Mouse (Mus musculus): ENCODE measurements around the gene Ttc34. TPM values are rescaled to one million over a fixed set of nuclear protein-coding genes. Genes with fewer than 3 reads are reported as not detected.

The Ttc34 gene
- not detected in 2 replicates for total RNA-seq (2015)
- total RNA-seq (2017), result not detected in 2 replicates

GRCm38 (mm10) chr4:154837170-154837569, at the start of gene Ttc34:
Ttc34 (plus strand) TSS chr4:154837459.
- peak; percentile 95 for ATAC-seq (replicated peaks; ENCODE audit: poor library complexity)

DNA sequence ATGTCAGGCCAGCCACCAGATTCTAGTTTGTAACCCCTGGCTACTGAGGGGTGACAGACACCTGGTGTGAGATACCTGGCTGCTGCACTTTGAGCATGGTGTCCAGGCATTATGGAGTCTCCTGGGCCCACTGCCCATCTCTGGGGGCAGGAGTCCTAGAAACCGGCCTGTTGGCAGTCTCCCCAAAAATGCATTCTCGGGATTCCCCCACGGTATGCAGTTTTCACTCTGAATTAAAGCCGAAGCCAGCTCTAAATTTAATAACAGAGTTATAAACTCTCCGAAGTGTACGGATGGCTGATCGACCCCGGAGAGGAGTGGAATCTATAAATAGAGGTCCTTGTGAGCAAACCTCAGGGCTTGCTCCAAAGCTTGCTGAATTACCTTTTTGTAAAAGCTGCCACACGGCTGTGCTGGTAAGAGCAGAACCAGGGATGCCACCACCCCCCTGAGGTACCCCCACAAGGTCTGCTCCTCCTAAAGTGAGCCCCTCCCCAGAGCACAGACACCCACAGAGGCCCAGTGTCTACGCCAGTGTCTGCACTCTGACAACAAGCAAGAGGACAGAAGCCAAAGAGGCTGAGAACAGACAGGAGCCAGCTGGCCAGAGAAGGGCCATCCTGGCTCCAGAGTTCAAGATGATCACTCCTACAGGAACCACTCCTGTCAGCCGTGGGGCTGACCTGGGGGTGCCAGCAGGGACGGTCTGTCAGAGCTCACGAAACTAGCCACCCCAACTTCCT, 49.1 kb upstream of the Ttc34 start:
- ATAC-seq (replicated peaks; ENCODE audit: poor library complexity), result no peak

- no peak for ATAC-seq (replicated peaks; ENCODE audit: poor library complexity)
These were observed 45.4 kb upstream of the Ttc34 start for GRCm38 (mm10) chr4:154791894-154792293.

- ATAC-seq (replicated peaks; ENCODE audit: poor library complexity), result no peak
These were observed 43.8 kb upstream of the Ttc34 start for GRCm38 (mm10) chr4:154793499-154793898.

GRCm38 (mm10) chr4:154797834-154798233, 39.4 kb upstream of the Ttc34 start:
- ATAC-seq (replicated peaks; ENCODE audit: poor library complexity), result peak; percentile 81

DNA sequence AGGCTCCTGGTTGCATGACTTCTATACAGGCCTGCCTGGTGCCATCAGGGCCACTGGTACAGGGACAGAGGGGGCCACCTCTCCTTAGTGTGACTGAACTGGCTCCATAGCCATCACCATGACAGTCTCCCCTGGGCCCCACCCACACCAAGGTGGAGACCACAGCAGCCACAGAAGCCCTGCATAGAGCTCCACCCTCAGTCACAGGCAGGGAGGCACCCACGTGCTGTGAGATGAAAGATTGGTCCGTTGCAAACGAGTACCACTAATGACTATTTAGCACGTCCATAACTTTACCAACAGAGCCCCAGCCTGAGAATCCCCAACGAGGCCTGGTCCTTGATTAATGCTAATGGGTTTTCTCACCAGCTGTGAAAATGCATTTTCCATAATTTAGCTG, 36.7 kb upstream of the Ttc34 start:
- ATAC-seq (replicated peaks; ENCODE audit: poor library complexity), result no peak

GRCm38 (mm10) chr4:154802210-154802609, 35.0 kb upstream of the Ttc34 start:
- no peak for ATAC-seq (replicated peaks; ENCODE audit: poor library complexity)

DNA sequence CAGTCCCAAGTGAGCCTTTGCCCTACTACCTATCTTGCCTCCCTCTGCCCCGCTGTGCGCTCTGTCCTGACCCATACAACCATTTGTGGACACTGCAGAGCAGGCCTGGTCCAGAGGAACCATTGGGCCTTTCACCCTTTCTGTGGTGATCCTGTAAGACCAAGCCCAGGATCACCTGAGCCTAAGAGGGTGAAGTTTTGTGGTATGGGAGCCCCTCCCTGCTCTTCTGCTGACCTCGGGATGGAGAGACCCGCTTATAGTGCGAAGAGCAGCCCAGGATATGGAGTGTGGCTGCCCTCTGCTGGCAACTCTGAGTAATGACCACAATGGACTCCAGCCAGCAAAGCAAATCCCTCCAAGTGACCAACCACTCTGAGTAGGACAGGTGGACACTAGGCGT, 11.6 kb upstream of the Ttc34 start:
- ATAC-seq (replicated peaks; ENCODE audit: poor library complexity), result peak; percentile 90

GRCm38 (mm10) chr4:154826224-154826623, 11.0 kb upstream of the Ttc34 start:
- peak; percentile 56 for ATAC-seq (replicated peaks; ENCODE audit: poor library complexity)

DNA sequence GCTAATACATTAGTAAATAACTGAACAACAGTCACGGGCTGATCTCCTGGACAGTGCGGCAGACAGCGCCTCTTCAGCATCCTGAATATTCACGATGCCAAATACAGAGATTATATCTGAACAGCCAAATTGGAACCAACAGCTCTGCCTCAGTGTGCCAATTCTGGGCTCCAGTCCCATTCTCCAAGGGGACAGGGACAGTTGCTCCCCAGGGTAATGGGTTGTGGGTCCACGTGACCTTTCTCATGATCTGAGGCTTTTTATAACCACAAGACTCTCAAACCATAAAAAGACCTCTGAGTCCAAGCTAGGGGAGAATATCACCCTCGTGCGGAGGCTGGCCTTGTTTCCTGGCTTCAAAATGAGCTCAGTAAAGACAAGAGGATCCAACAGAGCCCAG, 10.1 kb upstream of the Ttc34 start:
- ATAC-seq (replicated peaks; ENCODE audit: poor library complexity), result no peak

DNA sequence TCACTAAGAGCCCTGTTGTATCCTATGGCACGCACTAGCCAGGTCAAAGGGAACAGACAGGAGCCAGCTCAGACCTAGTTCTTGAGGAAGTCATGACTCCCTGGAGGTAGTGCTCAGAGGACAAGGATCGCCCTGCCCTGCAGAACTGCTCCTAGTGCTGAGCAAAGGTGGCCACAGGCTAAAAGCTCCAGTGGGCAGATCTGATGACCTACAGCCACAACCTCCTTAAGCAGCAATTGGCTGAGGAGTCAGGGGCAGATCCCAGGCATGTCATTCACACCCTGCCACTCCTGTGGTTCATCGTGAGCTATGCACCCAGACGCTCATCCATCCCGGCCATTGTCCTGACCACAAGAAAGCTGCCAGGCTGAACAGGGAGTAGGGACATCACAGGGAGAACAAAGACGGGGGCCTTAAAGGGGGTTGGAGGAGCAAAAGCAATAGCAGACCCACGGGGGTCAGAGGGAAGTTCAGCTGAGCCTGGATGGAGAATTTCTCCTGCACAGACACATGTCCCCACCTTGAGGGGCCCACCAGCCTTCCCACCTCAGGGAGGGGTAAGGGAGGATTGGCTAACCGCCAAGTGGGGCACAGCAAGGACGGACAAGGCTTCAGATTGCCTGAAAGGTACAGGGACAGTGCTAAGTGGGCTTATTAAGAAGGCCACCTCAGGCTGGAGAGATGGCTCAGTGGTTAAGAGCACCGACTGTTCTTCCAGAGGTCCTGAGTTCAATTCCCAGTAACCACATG, 9.2 kb upstream of the Ttc34 start:
- no peak for ATAC-seq (replicated peaks; ENCODE audit: poor library complexity)

DNA sequence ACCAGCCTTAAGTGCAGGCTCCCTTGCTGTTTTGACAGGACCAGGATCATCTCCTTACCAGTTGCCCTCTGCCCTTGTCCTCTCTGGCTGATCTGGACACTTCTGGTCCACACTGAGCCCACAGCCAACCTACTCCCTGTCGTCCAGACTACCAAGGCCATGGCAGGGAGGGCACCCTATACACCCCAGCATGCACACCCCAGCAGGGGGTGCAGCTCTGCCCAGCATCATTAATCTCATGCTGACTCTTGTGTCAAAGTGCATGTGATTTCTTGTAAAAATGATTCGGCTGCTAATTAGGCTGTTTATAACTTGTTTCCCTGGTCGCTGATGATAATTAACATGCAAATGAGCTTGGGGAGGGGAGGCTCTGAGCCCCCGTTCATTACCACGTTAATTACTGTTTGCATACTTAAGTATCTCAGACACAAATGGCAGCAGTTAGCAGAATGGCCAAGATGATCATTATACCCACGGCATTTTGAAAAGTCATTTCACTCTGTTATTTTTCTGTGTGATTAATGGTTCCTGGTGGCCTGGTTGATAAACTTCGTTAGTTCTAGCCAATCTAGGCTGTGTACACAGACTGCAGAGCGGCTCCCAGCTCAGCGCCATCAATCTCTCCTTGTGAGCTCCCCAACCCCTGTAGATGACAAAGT, 5.2 kb upstream of the Ttc34 start:
- no peak for ATAC-seq (replicated peaks; ENCODE audit: poor library complexity)

- no peak for ATAC-seq (replicated peaks; ENCODE audit: poor library complexity)
These were observed 910 bp upstream of the Ttc34 start for GRCm38 (mm10) chr4:154836183-154836915.

GRCm38 (mm10) chr4:154838741-154839140, 1.5 kb downstream of the Ttc34 start:
- ATAC-seq (replicated peaks; ENCODE audit: poor library complexity), result no peak

DNA sequence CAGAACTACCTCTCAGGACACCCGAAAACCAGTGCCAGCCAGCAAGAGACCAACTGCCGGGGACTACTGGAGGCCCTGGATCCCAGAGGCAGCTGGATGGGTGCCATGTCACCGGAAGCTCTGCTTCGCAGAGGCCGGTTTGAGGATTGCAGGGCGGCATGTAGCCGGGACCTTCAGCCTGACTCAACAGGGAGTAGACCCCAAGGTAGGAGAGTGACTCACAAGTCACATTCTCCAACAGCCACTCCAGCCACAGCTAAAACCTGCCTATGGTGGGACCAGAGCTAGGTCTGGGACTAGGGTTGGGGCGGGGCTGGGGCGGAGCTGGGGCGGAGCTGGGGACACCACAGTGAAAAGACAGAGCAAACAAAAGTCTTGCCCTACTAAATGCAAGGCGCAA, 2.1 kb downstream of the Ttc34 start:
- ATAC-seq (replicated peaks; ENCODE audit: poor library complexity), result no peak; the same call in 1 of the 2 replicates

DNA sequence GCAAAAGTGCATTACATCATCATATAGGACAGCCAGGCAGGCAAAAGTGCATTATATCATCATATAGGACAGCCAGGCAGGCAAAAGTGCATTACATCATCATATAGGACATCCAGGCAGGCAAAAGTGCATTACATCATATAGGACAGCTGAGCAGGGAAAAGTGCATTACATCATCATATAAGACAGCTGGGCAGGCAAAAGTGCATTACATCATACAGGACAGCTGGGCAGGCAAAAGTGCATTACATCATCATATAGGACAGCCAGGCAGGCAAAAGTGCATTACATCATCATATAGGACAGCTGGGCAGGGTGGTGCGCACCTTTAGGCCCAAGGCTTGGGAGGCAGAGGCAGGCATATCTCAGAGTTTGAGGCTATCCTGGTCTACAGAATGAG, 15.4 kb downstream of the Ttc34 start:
- ATAC-seq (replicated peaks; ENCODE audit: poor library complexity), result no peak

DNA sequence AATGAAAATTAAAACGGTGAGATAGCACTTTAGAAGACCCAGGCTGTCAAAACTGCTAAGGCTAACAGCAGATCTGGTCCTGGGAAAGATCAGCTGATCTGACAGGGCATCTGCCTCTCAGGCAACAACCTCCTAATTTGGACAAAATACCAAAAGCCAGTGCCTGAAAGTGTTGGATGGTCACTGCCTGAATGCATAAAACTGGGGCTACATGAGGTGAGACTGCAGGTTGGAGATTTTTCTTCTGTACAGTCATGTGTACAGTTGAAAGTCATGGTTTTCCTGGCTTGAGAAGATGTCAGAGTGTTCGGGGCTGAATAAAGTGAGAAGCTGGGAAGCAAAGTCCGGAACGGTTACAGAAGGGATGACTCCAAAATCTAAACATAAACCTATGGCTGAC, 16.6 kb downstream of the Ttc34 start:
- ATAC-seq (replicated peaks; ENCODE audit: poor library complexity), result no peak

GRCm38 (mm10) chr4:154854676-154855345, 17.6 kb downstream of the Ttc34 start:
- ATAC-seq (replicated peaks; ENCODE audit: poor library complexity), result peak; percentile 44

- ATAC-seq (replicated peaks; ENCODE audit: poor library complexity), result peak; percentile 93
These were observed 18.6 kb downstream of the Ttc34 start for GRCm38 (mm10) chr4:154855721-154856479.

DNA sequence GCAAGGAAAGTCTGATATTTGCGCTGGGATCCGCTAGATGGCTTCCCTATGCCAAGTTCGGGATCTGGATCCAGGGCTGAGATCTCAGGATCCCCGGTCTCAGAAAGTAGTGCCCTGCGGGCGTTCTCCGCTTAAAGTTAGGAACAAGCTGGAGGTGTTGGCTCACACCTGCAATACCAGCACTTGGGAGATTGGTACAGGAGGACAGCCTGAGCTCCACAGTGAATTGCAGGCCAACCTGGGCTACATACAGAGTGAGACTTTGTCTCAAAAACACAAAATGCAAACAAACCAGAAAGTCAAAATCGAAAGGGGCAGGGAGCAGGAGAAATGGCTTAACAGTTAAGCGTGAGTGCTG, 19.2 kb downstream of the Ttc34 start:
- no peak for ATAC-seq (replicated peaks; ENCODE audit: poor library complexity)
